Mouse (Mus musculus) thymus, adult 2 months (tissue): ENCODE measurements at regions not wholly inside any gene's neighbourhood (a gene's known extent, or its start where the extent isn't known, plus 50 kb on each side); places are given as distances from the start of the nearest gene placed in this dataset.

Source experiments
- DNase-seq: peaks from one replicate; pipeline ENCODE4 v3.0.0; 2021
- H3K27ac ChIP-seq: fragments of 200-500 bp; 2 replicates; pipeline ENCODE4 v1.5.1; 2012; ENCODE audit warnings: low read length, control low read depth; ENCODE audit not compliant: control insufficient read depth, insufficient read depth
- H3K27me3 ChIP-seq: fragments of 200-500 bp; 2 replicates; pipeline ENCODE4 v1.6.1; 2012; ENCODE audit warnings: mild to moderate bottlenecking, low read length, moderate library complexity, mixed read lengths; ENCODE audit not compliant: control insufficient read depth, insufficient read depth
- H3K36me3 ChIP-seq: fragments of 200-500 bp; 2 replicates; pipeline ENCODE4 v1.6.1; 2012; ENCODE audit warnings: mild to moderate bottlenecking, low read length, moderate library complexity; ENCODE audit not compliant: control insufficient read depth, insufficient read depth
- H3K4me1 ChIP-seq: fragments of 200-500 bp; replicated peaks from 2 replicates; pipeline ENCODE4 v1.6.1; 2012; ENCODE audit warnings: low read length; ENCODE audit not compliant: control insufficient read depth, insufficient read depth
- H3K4me3 ChIP-seq: fragments of 200-500 bp; 2 replicates; pipeline ENCODE4 v1.5.1; 2012; ENCODE audit warnings: mild to moderate bottlenecking, low read length, control low read depth, moderate library complexity; ENCODE audit not compliant: control insufficient read depth, insufficient read depth
- CTCF ChIP-seq: fragments of 200-500 bp; IDR thresholded peaks from 2 replicates; pipeline ENCODE4 v1.5.1; 2012; ENCODE audit warnings: mild to moderate bottlenecking, control low read depth, low read length, moderate library complexity, borderline replicate concordance; ENCODE audit not compliant: control insufficient read depth, poor library complexity, insufficient read depth; ENCODE audit errors: extremely low read depth
- POLR2A ChIP-seq: fragments of 200-500 bp; IDR thresholded peaks from 2 replicates; pipeline ENCODE4 v1.6.1; 2012; ENCODE audit warnings: mild to moderate bottlenecking, low read length, control low read depth, moderate library complexity; ENCODE audit not compliant: control insufficient read depth, poor library complexity, insufficient read depth; ENCODE audit errors: extremely low read depth
- WGBS: fragments of 180-500 bp; shearing (Covaris S2); methylation state at CpG from one replicate; pipeline ENCODE4 v1.1.7; 2018; 5-methylcytosine and 5-hydroxymethylcytosine counted together

DNA sequence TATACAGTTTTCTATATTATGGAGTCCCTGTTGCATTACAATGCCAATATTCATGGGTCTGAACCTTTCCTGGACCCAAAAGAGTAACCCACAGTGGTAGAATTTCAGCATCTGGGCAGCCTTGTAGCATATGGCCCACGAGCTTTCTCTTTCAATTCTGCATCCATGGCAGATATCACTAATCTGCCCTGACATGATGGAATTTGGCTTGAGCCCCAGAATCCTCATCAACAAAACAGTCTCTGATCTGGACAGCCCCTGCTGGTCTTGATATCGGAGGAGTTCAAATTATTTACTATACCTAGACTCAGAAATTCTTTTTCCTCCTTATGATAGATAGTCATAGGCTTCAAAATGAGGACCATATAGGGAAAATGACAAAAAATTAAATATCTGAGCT, 139.1 kb upstream of the Gk2 start:
- no peaks in the 10 kb centered on the region for H3K27me3 ChIP-seq
- WGBS: 95% methylated on average over 2 of the region's 2 CpGs
- H3K4me3 ChIP-seq: no peak overlapping the region
- DNase-seq: no peak
- TF ChIP-seq POLR2A: no peak
- TF ChIP-seq CTCF: no peak
- no peaks in the 10 kb centered on the region for H3K36me3 ChIP-seq
- H3K4me1 ChIP-seq: no peaks in the 10 kb centered on the region
- no peak overlapping the region for H3K27ac ChIP-seq

DNA sequence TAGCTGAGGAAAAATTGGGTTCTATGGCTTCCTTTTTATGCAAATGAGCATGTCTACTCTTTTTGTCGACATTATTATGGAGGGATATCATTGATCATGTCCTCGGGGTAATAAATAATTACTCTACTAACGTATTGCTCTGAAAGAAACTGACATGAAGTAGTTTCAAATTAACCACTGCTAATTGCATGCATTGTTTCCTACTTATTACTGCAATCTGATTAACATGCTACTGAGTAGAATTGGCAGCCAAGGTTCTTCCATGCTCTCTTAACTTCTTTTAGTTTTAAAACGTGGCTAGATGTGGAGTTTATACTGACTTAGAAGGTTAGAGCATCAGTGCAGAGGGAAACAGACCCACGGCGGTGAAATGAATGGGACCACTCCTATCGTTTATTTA, 137.3 kb upstream of the Gk2 start:
- Histone ChIP-seq H3K27ac (no peak overlapping the region), H3K4me1 (no peaks in the 10 kb centered on the region), H3K36me3 (no peaks in the 10 kb centered on the region), H3K27me3 (no peaks in the 10 kb centered on the region), H3K4me3 (no peak overlapping the region)
- no peak for DNase-seq
- TF ChIP-seq POLR2A: no peak
- TF ChIP-seq CTCF: no peak
- WGBS: 84% methylated on average over 7 of the region's 7 CpGs

DNA sequence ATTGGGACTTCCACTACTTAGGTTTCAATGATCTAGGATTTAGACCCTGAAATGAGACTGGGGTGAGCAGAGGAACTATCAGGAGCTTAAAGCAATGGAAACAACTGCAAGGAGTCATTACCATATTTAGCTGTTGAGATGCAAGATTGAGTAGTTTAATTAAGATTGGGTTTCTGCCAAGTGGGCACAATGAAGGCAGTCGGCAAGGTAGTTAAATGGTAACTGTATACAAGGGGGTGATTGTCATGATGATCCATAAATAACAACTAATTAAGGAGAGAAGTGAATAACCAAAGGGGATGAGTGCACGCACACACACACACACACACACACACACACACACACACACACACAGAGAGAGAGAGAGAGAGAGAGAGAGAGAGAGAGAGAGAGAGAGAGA, 125.7 kb upstream of the Gk2 start:
- Histone ChIP-seq H3K4me3 (no peak overlapping the region), H3K36me3 (no peaks in the 10 kb centered on the region), H3K27me3 (no peaks in the 10 kb centered on the region), H3K27ac (no peak overlapping the region), H3K4me1 (no peaks in the 10 kb centered on the region)
- 96% methylated on average over 2 of the region's 2 CpGs for WGBS
- DNase-seq: no peak
- TF ChIP-seq CTCF (no peak), POLR2A (no peak)

DNA sequence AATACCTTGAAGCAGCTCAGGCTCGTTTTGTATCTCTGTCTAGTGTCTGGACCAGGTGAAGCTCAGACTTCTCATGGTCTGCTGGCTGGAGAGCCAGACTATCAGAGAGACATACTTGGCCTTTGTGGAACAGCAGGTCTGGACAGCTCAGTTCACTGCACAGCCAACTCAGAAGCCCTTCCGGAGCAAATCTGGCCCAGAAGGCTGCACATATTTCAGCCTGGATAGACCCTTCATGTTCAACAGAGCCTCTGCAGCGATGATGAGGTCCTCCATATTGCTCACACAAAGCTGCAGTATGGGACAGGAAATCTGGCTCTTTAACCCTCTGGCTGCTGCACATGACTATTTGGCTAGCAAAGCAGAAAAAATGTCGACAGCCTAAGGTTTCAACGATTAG, 108.7 kb upstream of the Gk2 start:
- TF ChIP-seq POLR2A (no peak), CTCF (no peak)

DNA sequence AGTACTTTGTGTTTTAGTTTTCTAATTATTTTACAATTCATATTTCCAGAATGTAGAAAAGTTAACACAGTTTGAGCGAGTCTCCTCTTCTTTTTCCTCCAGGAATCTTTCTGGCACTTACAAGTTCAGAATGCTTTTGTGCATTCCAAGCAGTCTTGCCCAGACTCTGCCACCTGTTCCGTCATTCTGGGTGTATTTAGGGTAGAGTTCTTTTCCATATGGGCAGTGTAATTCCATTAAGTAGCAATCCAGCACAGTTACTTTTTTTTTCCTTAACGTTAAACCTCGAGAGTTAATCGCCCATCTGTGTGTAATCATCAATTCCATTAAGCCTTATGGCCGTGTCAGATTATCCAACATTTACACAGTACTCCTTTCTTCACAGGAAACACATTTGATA, 106.9 kb upstream of the Gk2 start:
- H3K4me3 ChIP-seq: no peak overlapping the region
- no peak for DNase-seq
- H3K36me3 ChIP-seq: no peaks in the 10 kb centered on the region
- 91% methylated on average over 6 of the region's 6 CpGs for WGBS
- TF ChIP-seq POLR2A (no peak), CTCF (no peak)
- H3K27me3 ChIP-seq: no peaks in the 10 kb centered on the region
- H3K27ac ChIP-seq: no peak overlapping the region
- H3K4me1 ChIP-seq: no peaks in the 10 kb centered on the region

More for the DNA sequence above, 108.7 kb upstream of the Gk2 start:
- no peak for DNase-seq
- H3K36me3 ChIP-seq: no peaks in the 10 kb centered on the region
- no peak overlapping the region for H3K4me3 ChIP-seq
- H3K27me3 ChIP-seq: no peaks in the 10 kb centered on the region
- H3K4me1 ChIP-seq: no peaks in the 10 kb centered on the region
- 89% methylated on average over 5 of the region's 5 CpGs for WGBS
- H3K27ac ChIP-seq: no peak overlapping the region

DNA sequence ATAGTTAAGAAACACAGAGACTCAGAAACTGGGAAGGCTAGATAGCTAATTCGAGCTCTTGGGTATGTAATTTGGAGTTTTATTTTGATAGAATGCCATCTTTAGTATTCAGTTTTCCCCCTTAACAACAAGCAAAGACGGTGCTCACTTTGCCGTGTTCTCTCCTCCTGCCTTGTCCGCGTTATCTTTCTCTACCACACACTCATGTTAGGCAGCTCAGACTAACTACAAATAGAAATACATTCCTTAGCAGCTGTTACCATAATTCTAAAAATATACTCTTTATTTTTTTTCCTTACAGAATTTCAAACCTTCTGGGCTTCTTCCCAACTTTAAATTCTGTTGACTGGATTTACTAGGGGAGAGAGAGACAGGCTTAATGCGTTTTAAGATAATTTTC, 97.5 kb upstream of the Gk2 start:
- no peaks in the 10 kb centered on the region for H3K36me3 ChIP-seq
- no peak for TF ChIP-seq CTCF
- no peak for TF ChIP-seq POLR2A
- no peak for DNase-seq
- no peaks in the 10 kb centered on the region for H3K4me1 ChIP-seq
- no peak overlapping the region for H3K4me3 ChIP-seq
- no peaks in the 10 kb centered on the region for H3K27me3 ChIP-seq
- WGBS: 84% methylated on average over 6 of the region's 6 CpGs
- no peak overlapping the region for H3K27ac ChIP-seq

DNA sequence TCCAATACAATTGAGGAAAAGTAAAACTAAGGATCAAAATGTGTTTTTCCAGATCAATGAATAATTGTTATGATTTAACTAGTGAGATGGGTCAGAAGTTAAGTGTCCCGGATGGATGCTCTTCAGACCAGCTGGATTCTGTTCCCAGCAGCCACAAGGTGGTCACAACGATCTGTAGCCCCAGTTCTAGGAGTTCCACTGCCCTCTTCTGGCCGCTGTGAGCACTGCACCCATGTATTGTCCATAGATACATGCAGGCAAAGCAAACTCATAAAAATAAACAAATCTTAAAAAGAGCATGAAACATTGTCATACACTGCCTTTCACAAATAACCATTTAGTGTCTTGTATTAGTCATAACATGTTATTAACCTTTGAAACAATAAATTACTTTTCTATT, 96.3 kb upstream of the Gk2 start:
- Histone ChIP-seq H3K36me3 (no peaks in the 10 kb centered on the region), H3K27me3 (no peaks in the 10 kb centered on the region), H3K27ac (no peak overlapping the region), H3K4me1 (no peaks in the 10 kb centered on the region), H3K4me3 (no peak overlapping the region)
- 56% methylated on average over 3 of the region's 3 CpGs for WGBS
- peak; percentile 34 for DNase-seq
- TF ChIP-seq CTCF (no peak), POLR2A (no peak)
